Mouse (Mus musculus) limb, embryonic 11.5 days (tissue): ENCODE results near the gene Efhd2. TPM values are rescaled to one million over a fixed set of nuclear protein-coding genes. Genes with fewer than 3 reads are reported as not detected.

Experiments used
- ATAC-seq: fragments of 200-750 bp; cut with Nextera tagmentation; 2 replicates; pipeline ENCODE4 v1.8.0; 2017; ENCODE audit warnings: low read depth; ENCODE audit not compliant: insufficient number of reproducible peaks, low FRiP score, low TSS enrichment
- DNase-seq: peaks from one replicate; pipeline ENCODE4 v3.0.0-alpha.2; 2015; ENCODE audit warnings: low spot score
- H3K27ac ChIP-seq: fragments of 300-500 bp; sonication (generic); replicated peaks from 2 replicates; pipeline ENCODE4 v1.5.1; 2014; ENCODE audit warnings: low read depth, mild to moderate bottlenecking, low read length
- H3K27me3 ChIP-seq: fragments of 300-500 bp; sonication (generic); 2 replicates; pipeline ENCODE4 v1.6.1; 2014; ENCODE audit warnings: mild to moderate bottlenecking, low read length, mixed read lengths; ENCODE audit not compliant: control insufficient read depth, insufficient read depth
- H3K36me3 ChIP-seq: fragments of 300-500 bp; sonication (generic); 2 replicates; pipeline ENCODE4 v1.6.1; 2014; ENCODE audit warnings: mild to moderate bottlenecking, low read length, moderate library complexity, mixed read lengths; ENCODE audit not compliant: control insufficient read depth, insufficient read depth
- H3K4me1 ChIP-seq: fragments of 300-500 bp; sonication (generic); 2 replicates; pipeline ENCODE4 v1.6.1; 2014; ENCODE audit warnings: low read length, mixed read lengths; ENCODE audit not compliant: control insufficient read depth, insufficient read depth
- H3K4me2 ChIP-seq: fragments of 300-500 bp; sonication (generic); 2 replicates; pipeline ENCODE4 v1.6.1; 2014; ENCODE audit warnings: low read depth, mild to moderate bottlenecking, moderate library complexity; ENCODE audit not compliant: severe bottlenecking
- H3K4me3 ChIP-seq: fragments of 300-500 bp; sonication (generic); 2 replicates; pipeline ENCODE4 v1.5.1; 2014; ENCODE audit warnings: low read depth, low read length
- H3K9ac ChIP-seq: fragments of 300-500 bp; sonication (generic); 2 replicates; pipeline ENCODE4 v1.6.1; 2014; ENCODE audit warnings: mild to moderate bottlenecking, low read length
- H3K9me3 ChIP-seq: fragments of 300-500 bp; sonication (generic); 2 replicates; pipeline ENCODE4 v1.6.1; 2016; ENCODE audit warnings: low read length; ENCODE audit not compliant: control insufficient read depth
- WGBS: fragments of 180-500 bp; shearing (Covaris S2); extraction: QIAGEN DNeasy Blood & Tissue Kit; methylation state at CpG from one replicate; pipeline ENCODE4 v1.1.7; 2014; 5-methylcytosine and 5-hydroxymethylcytosine counted together
- polyA plus RNA-seq: library from polyadenylated mRNA; unstranded; fragments of >200 nt; fragmentation: Nextera tagmentation; extraction: Ambion mirVana; gene quantifications from 2 replicates; pipeline ENCODE4 v1.2.1, GENCODE M21; 2014

Gene Efhd2
- polyA plus RNA-seq, 1 experiment from 2014 or later = 19.8 TPM

- Histone ChIP-seq H3K4me3 (no peak overlapping the region), H3K27me3 (no peaks in the 10 kb centered on the region), H3K36me3 (no peaks in the 10 kb centered on the region), H3K4me1 (no peaks in the 10 kb centered on the region), H3K9me3 (no peaks in the 10 kb centered on the region), H3K27ac (no peak overlapping the region), H3K9ac (no peak overlapping the region), H3K4me2 (no peak overlapping the region)
- 65% methylated on average over 17 of the region's 17 CpGs for WGBS
- no peak for ATAC-seq
- no peak for DNase-seq
These were observed 27.2 kb upstream of the Efhd2 start for GRCm38 (mm10) chr4:141901711-141902478.

- Histone ChIP-seq H3K27ac (no peak overlapping the region), H3K4me2 (no peak overlapping the region), H3K4me1 (no peaks in the 10 kb centered on the region), H3K9me3 (no peaks in the 10 kb centered on the region), H3K9ac (no peak overlapping the region), H3K27me3 (no peaks in the 10 kb centered on the region), H3K4me3 (no peak overlapping the region), H3K36me3 (no peaks in the 10 kb centered on the region)
- DNase-seq (no peak), ATAC-seq (no peak)
- 71% methylated on average over 11 of the region's 11 CpGs for WGBS
These were observed 25.7 kb upstream of the Efhd2 start for GRCm38 (mm10) chr4:141900421-141900820.

GRCm38 (mm10) chr4:141899936-141900335, 25.2 kb upstream of the Efhd2 start:
- no peak for DNase-seq

GRCm38 (mm10) chr4:141898905-141899304, 24.2 kb upstream of the Efhd2 start:
- 87% methylated on average over 8 of the region's 8 CpGs for WGBS
- no peaks in the 10 kb centered on the region for H3K9me3 ChIP-seq
- no peaks in the 10 kb centered on the region for H3K36me3 ChIP-seq
- DNase-seq (no peak), ATAC-seq (no peak)
- H3K4me2 ChIP-seq = no peak overlapping the region
- H3K27me3 ChIP-seq = no peaks in the 10 kb centered on the region
- H3K27ac ChIP-seq = no peak overlapping the region
- no peak overlapping the region for H3K9ac ChIP-seq
- H3K4me3 ChIP-seq = no peak overlapping the region
- no peaks in the 10 kb centered on the region for H3K4me1 ChIP-seq

More at GRCm38 (mm10) chr4:141899936-141900335, 25.2 kb upstream of the Efhd2 start:
- ATAC-seq = no peak
- H3K9me3 ChIP-seq = no peaks in the 10 kb centered on the region
- H3K4me2 ChIP-seq = no peak overlapping the region
- no peaks in the 10 kb centered on the region for H3K4me1 ChIP-seq
- 13% methylated on average over 8 of the region's 8 CpGs for WGBS
- H3K27me3 ChIP-seq = no peaks in the 10 kb centered on the region
- no peaks in the 10 kb centered on the region for H3K36me3 ChIP-seq
- H3K4me3 ChIP-seq = no peak overlapping the region
- H3K27ac ChIP-seq = no peak overlapping the region
- no peak overlapping the region for H3K9ac ChIP-seq

- H3K27me3 ChIP-seq = no peaks in the 10 kb centered on the region
- H3K4me3 ChIP-seq = no peak overlapping the region
- no peak for ATAC-seq
- 59% methylated on average over 3 of the region's 3 CpGs for WGBS
- no peak overlapping the region for H3K27ac ChIP-seq
- no peak overlapping the region for H3K9ac ChIP-seq
- H3K4me1 ChIP-seq = no peaks in the 10 kb centered on the region
- H3K36me3 ChIP-seq = no peaks in the 10 kb centered on the region
- no peaks in the 10 kb centered on the region for H3K9me3 ChIP-seq
- no peak overlapping the region for H3K4me2 ChIP-seq
- no peak for DNase-seq
These were observed 23.1 kb upstream of the Efhd2 start for GRCm38 (mm10) chr4:141897838-141898237.

- Histone ChIP-seq H3K4me1 (no peaks in the 10 kb centered on the region), H3K9me3 (no peaks in the 10 kb centered on the region), H3K4me2 (no peak overlapping the region), H3K36me3 (no peaks in the 10 kb centered on the region), H3K9ac (no peak overlapping the region), H3K27me3 (no peaks in the 10 kb centered on the region), H3K27ac (no peak overlapping the region), H3K4me3 (no peak overlapping the region)
- DNase-seq (no peak), ATAC-seq (no peak)
- WGBS = 83% methylated on average over 6 of the region's 6 CpGs
These were observed 22.5 kb upstream of the Efhd2 start for GRCm38 (mm10) chr4:141897225-141897624.

- Histone ChIP-seq H3K4me1 (no peaks in the 10 kb centered on the region), H3K36me3 (no peaks in the 10 kb centered on the region), H3K9me3 (no peaks in the 10 kb centered on the region), H3K9ac (no peak overlapping the region), H3K27me3 (no peaks in the 10 kb centered on the region), H3K27ac (no peak overlapping the region), H3K4me3 (no peak overlapping the region), H3K4me2 (no peak overlapping the region)
- 56% methylated on average over 12 of the region's 12 CpGs for WGBS
- no peak for DNase-seq
- no peak for ATAC-seq
These were observed 21.1 kb upstream of the Efhd2 start for GRCm38 (mm10) chr4:141895772-141896171.

- no peaks in the 10 kb centered on the region for H3K9me3 ChIP-seq
- no peak overlapping the region for H3K9ac ChIP-seq
- H3K4me1 ChIP-seq = no peaks in the 10 kb centered on the region
- DNase-seq (no peak), ATAC-seq (no peak)
- H3K27ac ChIP-seq = no peak overlapping the region
- H3K36me3 ChIP-seq = no peaks in the 10 kb centered on the region
- no peak overlapping the region for H3K4me2 ChIP-seq
- H3K4me3 ChIP-seq = no peak overlapping the region
- 81% methylated on average over 8 of the region's 8 CpGs for WGBS
- no peaks in the 10 kb centered on the region for H3K27me3 ChIP-seq
These were observed 18.6 kb upstream of the Efhd2 start for GRCm38 (mm10) chr4:141893157-141893784.
